Mouse (Mus musculus): ENCODE measurements at regions not wholly inside any gene's neighbourhood (a gene's known extent, or its start where the extent isn't known, plus 50 kb on each side); places are given as distances from the start of the nearest gene placed in this dataset.

DNA sequence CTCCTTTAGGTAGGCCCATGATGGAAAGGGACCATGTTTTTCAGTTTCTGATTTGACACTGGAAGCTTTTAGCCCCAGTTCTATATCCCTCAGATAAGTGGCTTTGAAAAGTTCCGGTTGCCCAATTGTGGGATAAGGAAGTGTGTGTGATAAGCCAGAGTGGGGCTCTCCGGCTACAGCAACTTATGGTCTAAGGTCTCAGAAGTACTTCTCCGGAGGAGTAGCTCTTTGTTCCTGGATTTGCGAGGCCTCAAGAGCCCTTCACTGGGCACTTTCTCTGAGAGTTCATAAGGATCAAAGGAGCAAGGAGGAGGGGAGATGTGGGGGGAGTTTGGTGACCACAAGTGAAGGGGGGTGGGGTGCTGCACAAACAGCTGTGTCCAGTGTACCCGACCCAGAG, 118.3 kb upstream of the Id2 start:
- TF ChIP-seq CTCF (IDR thresholded peaks at IDR 0.05; ENCODE audit: insufficient read depth, low read depth, low read length) (no peak), POLR2A (IDR thresholded peaks at IDR 0.05; ENCODE audit: insufficient read depth, low read depth, low read length) (no peak)
- 92% methylated on average over 5 of the region's 5 CpGs for WGBS
- Histone ChIP-seq H3K27ac (ENCODE audit: insufficient read depth, low read depth, low read length) (no peak overlapping the region), H3K4me1 (ENCODE audit: control insufficient read depth, insufficient read depth, low read length) (no peaks in the 10 kb centered on the region), H3K4me3 (ENCODE audit: insufficient read depth, low read depth, low read length) (no peak overlapping the region)

DNA sequence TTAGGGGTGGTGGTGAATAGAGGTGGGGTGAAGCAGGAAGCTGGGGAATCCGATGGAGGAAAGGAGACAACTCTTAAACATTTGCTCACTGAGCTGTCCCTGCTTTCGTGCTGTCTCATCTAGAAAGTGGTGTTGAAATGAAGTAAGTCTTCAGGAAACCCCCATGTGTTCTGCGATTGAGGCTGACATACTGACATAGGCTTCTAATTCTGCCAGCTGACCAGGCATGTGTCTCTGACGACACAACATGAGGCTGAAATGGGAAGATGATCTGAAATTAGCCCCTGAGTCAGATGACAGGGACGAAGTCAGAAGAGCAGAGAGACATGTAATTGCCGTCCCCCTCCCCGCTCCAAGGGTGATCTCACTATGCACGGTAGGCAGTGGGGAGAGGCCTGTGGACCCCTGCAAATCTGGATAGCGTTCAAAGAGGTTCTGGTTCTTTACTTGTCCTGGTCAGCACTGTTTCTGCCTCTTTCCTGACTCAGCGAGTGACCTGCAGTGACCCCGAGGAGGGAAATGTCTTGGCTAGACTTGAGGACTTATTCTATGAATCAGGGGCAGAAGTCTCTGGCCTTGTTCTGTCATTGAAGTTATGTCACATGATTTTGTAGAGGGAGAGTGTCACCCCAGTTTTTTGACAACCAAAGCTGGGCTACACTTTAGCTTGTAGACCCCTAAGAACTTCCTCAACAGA, 117.0 kb upstream of the Id2 start:
- no peak for TF ChIP-seq POLR2A (IDR thresholded peaks at IDR 0.05; ENCODE audit: insufficient read depth, low read depth, low read length)
- no peak for TF ChIP-seq CTCF (IDR thresholded peaks at IDR 0.05; ENCODE audit: insufficient read depth, low read depth, low read length)
- WGBS: 83% methylated on average over 11 of the region's 11 CpGs
- Histone ChIP-seq H3K4me1 (ENCODE audit: control insufficient read depth, insufficient read depth, low read length) (no peaks in the 10 kb centered on the region), H3K27ac (ENCODE audit: insufficient read depth, low read depth, low read length) (no peak overlapping the region), H3K4me3 (ENCODE audit: insufficient read depth, low read depth, low read length) (no peak overlapping the region)

DNA sequence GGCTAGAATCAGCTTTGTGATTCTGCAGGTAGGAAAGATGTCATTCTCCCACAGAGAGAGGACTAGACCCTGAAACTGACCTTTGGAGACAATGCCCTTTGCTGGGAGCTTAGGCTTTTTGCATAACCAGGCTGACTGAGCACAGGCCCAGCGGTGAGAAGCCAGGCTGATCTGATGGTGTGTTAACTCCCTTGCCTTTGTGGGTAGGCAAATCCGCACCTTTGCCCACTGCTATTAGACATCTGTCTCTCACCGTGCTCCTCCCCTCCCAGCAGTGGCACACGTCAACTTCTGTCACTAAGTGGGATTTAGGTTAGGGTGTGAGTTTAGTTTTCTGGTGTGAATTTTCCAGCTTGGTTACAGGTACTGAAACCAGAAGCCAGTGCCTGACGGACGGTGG, 114.4 kb upstream of the Id2 start:
- 97% methylated on average over 6 of the region's 6 CpGs for WGBS
- no peaks in the 10 kb centered on the region for H3K4me1 ChIP-seq (ENCODE audit: control insufficient read depth, insufficient read depth, low read length)
- TF ChIP-seq CTCF (IDR thresholded peaks at IDR 0.05; ENCODE audit: insufficient read depth, low read depth, low read length) (no peak), POLR2A (IDR thresholded peaks at IDR 0.05; ENCODE audit: insufficient read depth, low read depth, low read length) (no peak)
- H3K4me3 ChIP-seq (ENCODE audit: insufficient read depth, low read depth, low read length): no peak overlapping the region
- no peak overlapping the region for H3K27ac ChIP-seq (ENCODE audit: insufficient read depth, low read depth, low read length)

DNA sequence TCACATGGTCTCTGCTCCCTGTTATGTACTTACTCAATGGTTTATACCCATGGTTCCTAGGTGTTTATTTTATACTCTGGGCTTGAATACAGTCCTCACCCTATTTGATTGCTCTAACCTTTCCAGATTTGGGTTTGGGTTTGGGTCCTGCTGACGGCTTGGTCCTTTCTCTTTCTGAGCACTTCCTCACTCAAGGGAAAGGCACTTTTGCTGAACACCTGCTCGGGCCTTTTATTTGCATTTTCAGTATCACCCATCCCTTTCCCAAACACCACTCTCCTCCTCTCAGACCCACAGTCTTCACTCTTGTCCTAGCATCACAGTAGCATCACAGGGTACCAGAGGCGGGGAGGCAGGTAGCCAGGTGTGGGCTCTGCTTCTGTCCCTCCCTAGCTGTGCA, 113.7 kb upstream of the Id2 start:
- 98% methylated on average over 3 of the region's 3 CpGs for WGBS
- H3K27ac ChIP-seq (ENCODE audit: insufficient read depth, low read depth, low read length): no peak overlapping the region
- no peak overlapping the region for H3K4me3 ChIP-seq (ENCODE audit: insufficient read depth, low read depth, low read length)
- no peak for TF ChIP-seq CTCF (IDR thresholded peaks at IDR 0.05; ENCODE audit: insufficient read depth, low read depth, low read length)
- no peak for TF ChIP-seq POLR2A (IDR thresholded peaks at IDR 0.05; ENCODE audit: insufficient read depth, low read depth, low read length)
- no peaks in the 10 kb centered on the region for H3K4me1 ChIP-seq (ENCODE audit: control insufficient read depth, insufficient read depth, low read length)

DNA sequence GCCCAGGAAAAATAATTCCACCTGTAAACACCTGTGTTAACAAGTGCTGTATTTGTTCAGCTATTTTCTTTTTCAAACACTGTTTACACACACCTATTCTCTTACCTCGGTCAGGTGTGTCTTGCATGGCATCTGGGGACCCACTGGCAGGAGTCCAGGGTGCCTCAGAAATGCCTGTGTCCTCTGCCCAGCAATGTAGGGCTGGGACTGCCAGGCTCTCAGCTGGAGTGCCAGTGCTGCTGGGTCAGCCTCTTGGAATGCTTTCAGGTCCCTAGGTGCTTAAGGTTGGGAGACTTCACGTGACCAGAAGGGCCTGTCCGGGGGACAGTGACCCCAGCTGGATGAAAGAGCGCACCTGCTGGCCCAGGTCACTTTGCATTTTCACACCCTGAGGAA, 112.4 kb upstream of the Id2 start:
- TF ChIP-seq POLR2A (IDR thresholded peaks at IDR 0.05; ENCODE audit: insufficient read depth, low read depth, low read length) (no peak), CTCF (IDR thresholded peaks at IDR 0.05; ENCODE audit: insufficient read depth, low read depth, low read length) (no peak)
- H3K27ac ChIP-seq (ENCODE audit: insufficient read depth, low read depth, low read length): no peak overlapping the region
- no peak overlapping the region for H3K4me3 ChIP-seq (ENCODE audit: insufficient read depth, low read depth, low read length)
- 58% methylated on average over 4 of the region's 4 CpGs for WGBS
- no peaks in the 10 kb centered on the region for H3K4me1 ChIP-seq (ENCODE audit: control insufficient read depth, insufficient read depth, low read length)

DNA sequence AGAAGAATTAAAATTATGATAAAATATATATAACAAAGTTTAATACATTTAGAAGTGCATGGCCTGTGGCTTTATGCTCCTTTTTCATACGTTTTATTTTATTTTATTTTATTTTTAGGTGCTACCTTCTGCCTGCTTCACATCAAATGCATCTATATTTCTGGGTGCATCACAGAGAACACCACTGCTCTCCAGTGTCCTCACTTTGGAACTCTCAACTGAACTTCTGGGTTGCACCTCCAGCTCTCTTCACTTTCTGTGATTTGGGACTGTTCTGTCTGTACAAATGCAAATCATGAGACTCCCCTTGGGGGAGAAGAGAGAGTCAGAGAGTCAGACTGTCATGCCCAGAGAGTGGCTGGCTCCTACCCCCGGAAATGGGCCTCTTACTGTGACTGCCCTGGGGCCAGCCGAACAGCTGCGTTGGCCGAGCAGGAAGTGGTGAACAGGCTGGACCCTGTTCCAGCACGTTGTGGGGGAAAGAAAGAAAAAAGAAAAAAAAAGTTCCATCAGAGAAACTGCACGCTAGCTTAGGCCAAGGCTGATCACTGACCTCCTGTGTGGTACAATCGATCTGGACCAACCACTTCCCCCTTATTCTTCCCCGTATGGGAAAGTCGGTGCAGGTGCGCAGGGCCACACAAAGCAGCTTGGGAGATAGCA, 111.9 kb upstream of the Id2 start:
- Histone ChIP-seq H3K27ac (ENCODE audit: insufficient read depth, low read depth, low read length) (no peak overlapping the region), H3K4me3 (ENCODE audit: insufficient read depth, low read depth, low read length) (no peak overlapping the region), H3K4me1 (ENCODE audit: control insufficient read depth, insufficient read depth, low read length) (no peaks in the 10 kb centered on the region)
- WGBS: 67% methylated on average over 11 of the region's 11 CpGs
- TF ChIP-seq CTCF (IDR thresholded peaks at IDR 0.05; ENCODE audit: insufficient read depth, low read depth, low read length): no peak
- no peak for TF ChIP-seq POLR2A (IDR thresholded peaks at IDR 0.05; ENCODE audit: insufficient read depth, low read depth, low read length)

DNA sequence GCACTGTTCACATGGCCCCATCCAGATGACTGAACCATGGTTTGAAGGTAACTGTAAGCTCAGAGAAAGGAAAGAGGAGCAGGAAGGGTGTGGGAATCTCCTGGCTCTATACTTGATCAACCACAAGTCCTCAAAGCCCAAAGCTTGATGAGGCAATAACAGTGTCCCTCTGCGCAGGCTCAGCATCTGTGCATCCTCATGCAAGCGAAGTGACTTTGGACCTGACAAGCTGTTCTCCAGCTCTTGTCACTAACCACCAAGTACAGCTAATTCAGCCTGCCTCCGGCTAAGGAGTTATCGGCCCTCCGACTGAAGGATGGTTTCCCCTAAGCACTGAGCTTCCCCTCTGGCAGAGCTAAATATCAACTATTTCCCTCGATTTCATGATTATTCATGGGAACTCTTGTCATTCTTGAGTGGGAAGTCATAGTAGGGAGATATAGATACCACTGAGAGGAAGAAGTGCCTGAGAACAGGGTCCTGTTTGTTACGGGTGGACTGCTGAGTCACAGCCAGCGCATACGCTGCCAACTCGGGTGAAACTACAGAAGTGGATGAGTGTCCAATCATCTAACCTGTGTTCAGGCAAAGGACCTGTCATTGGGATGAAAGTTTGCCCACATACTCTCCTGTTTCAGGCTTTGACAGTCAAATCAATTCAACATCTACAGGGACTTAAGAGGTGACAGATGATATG, 106.6 kb upstream of the Id2 start:
- no peak overlapping the region for H3K4me3 ChIP-seq (ENCODE audit: insufficient read depth, low read depth, low read length)
- no peak for TF ChIP-seq CTCF (IDR thresholded peaks at IDR 0.05; ENCODE audit: insufficient read depth, low read depth, low read length)
- TF ChIP-seq POLR2A (IDR thresholded peaks at IDR 0.05; ENCODE audit: insufficient read depth, low read depth, low read length): no peak
- H3K4me1 ChIP-seq (ENCODE audit: control insufficient read depth, insufficient read depth, low read length): no peaks in the 10 kb centered on the region
- H3K27ac ChIP-seq (ENCODE audit: insufficient read depth, low read depth, low read length): no peak overlapping the region
- WGBS: 88% methylated on average over 10 of the region's 10 CpGs

DNA sequence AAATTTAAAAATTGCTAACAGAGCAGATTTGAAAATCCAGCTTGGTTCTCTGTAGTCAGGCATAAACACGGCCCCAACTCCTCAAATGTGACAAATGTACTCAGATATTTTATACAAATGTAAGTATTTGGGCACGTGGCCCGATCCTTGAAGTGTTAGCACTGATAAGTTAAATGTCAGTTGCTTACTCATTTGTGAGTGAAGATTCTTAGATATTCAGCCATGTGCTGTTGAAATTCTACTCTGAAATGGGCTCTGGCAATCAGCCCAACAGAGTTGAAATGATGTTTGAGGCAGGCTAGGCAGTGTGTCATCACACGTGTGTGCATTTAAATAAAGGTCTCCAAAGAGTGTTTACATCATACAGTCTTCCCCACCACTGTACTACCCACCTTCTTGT, 103.2 kb upstream of the Id2 start:
- no peak for TF ChIP-seq POLR2A (IDR thresholded peaks at IDR 0.05; ENCODE audit: insufficient read depth, low read depth, low read length)
- no peak for TF ChIP-seq CTCF (IDR thresholded peaks at IDR 0.05; ENCODE audit: insufficient read depth, low read depth, low read length)
- H3K4me1 ChIP-seq (ENCODE audit: control insufficient read depth, insufficient read depth, low read length): peaks cover 4% of the 10 kb centered on the region; the same call in 1 of the 2 replicates
- H3K4me3 ChIP-seq (ENCODE audit: insufficient read depth, low read depth, low read length): no peak overlapping the region
- WGBS: 93% methylated on average over 4 of the region's 4 CpGs
- H3K27ac ChIP-seq (ENCODE audit: insufficient read depth, low read depth, low read length): no peak overlapping the region

DNA sequence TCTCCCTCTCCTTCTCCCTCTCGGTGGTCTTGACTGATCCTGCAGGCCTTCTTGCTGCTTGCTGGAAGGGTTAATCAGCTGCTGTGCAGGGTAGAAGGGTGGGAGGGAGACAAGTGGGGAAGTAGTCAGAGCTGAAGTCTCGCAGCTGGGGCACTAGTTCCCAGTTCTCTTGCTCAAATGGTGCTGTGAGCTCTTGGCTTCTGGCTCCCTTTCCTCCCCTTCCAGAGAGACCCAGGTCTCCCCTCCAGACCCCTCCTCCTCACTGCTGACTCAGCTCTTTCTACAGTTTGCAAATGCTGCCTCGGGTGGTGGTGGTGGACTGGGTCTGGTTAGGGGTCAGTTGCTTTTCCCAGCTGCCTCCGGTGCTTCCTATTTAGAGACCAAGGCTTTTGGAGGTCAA, 100.8 kb upstream of the Id2 start:
- TF ChIP-seq CTCF (IDR thresholded peaks at IDR 0.05; ENCODE audit: insufficient read depth, low read depth, low read length) (no peak), POLR2A (IDR thresholded peaks at IDR 0.05; ENCODE audit: insufficient read depth, low read depth, low read length) (no peak)
- H3K4me1 ChIP-seq (ENCODE audit: control insufficient read depth, insufficient read depth, low read length): peaks cover 4% of the 10 kb centered on the region; the same call in 1 of the 2 replicates
- WGBS: 46% methylated on average over 3 of the region's 4 CpGs
- no peak overlapping the region for H3K4me3 ChIP-seq (ENCODE audit: insufficient read depth, low read depth, low read length)
- H3K27ac ChIP-seq (ENCODE audit: insufficient read depth, low read depth, low read length): no peak overlapping the region
